Mouse (Mus musculus): ENCODE measurements around the gene Spata9. TPM values are rescaled to one million over a fixed set of nuclear protein-coding genes. Genes with fewer than 3 reads are reported as not detected.

Spata9 gene
- 1.3 and 1.7 TPM in 2 replicates for polyA plus RNA-seq (2012; rRNA removed)

GRCm38 (mm10) chr13:75966850-75967249, at the start of gene Spata9:
Gene Spata9 (plus strand): TSS chr13:75967150.

GRCm38 (mm10) chr13:75943189-75944043, 23.5 kb upstream of the Spata9 start, which contains the start of gene Rhobtb3:
Gene Rhobtb3 (minus strand): TSS chr13:75943925.

GRCm38 (mm10) chr13:76017974-76018843, 51.3 kb downstream of the Spata9 start, which contains the start of gene Rfesd:
Gene Rfesd (minus strand): TSS chr13:76018719.

Other genes with a start within 250 kb of the Spata9 start
- 40.8 and 46.8 TPM in 2 replicates for gene Glrx, start 127.3 kb upstream of the Spata9 start, polyA plus RNA-seq (2012; rRNA removed)
- 19.2 and 19.3 TPM in 2 replicates for gene Rhobtb3, start 23.2 kb upstream of the Spata9 start, polyA plus RNA-seq (2012; rRNA removed)
- gene Rfesd, start 51.6 kb downstream of the Spata9 start, polyA plus RNA-seq (2012; rRNA removed) = 12.4 and 12.7 TPM in 2 replicates
- gene Gpr150, start 89.8 kb downstream of the Spata9 start, polyA plus RNA-seq (2012; rRNA removed) = 2.5 and 2.8 TPM in 2 replicates
- 3.5 and 3.6 TPM in 2 replicates for gene Arsk, start 131.5 kb downstream of the Spata9 start, polyA plus RNA-seq (2012; rRNA removed)
- gene Ttc37, start 131.6 kb downstream of the Spata9 start, polyA plus RNA-seq (2012; rRNA removed) = 14.1 and 14.2 TPM in 2 replicates